Mouse (Mus musculus): ENCODE measurements around the gene Lyrm4. TPM values are rescaled to one million over a fixed set of nuclear protein-coding genes. Genes with fewer than 3 reads are reported as not detected.

Gene Lyrm4
- polyA plus RNA-seq, 1 experiment from 2014 or later: 31.6 TPM

GRCm38 (mm10) chr13:35949814-35950455 is 167.4 kb downstream of the Lyrm4 start:
- H3K4me1 ChIP-seq (ENCODE audit: control insufficient read depth in 2 of 2, insufficient read depth in 2 of 2, low read length in 2 of 2): no peaks in the 10 kb centered on the region
- no peak overlapping the region for H3K9ac ChIP-seq (ENCODE audit: low read length)
- no peak for ATAC-seq (ENCODE audit: insufficient number of reproducible peaks, insufficient read depth, low FRiP score, low read depth)
- no peak overlapping the region for H3K27ac ChIP-seq (replicated peaks in 1 of 2; ENCODE audit: control insufficient read depth in 1 of 2, insufficient read depth in 1 of 2, low read depth in 2 of 2, low read length in 2 of 2)
- no peaks in the 10 kb centered on the region for H3K27me3 ChIP-seq (ENCODE audit: control insufficient read depth, insufficient read depth, low read length)
- WGBS: 76% methylated on average over 17 of the region's 17 CpGs
- no peak overlapping the region for H3K4me2 ChIP-seq (ENCODE audit: low read length)
- no peak overlapping the region for H3K4me3 ChIP-seq (ENCODE audit: control insufficient read depth in 1 of 2, insufficient read depth in 1 of 2, low read depth in 1 of 2, low read length in 2 of 2)
- no peaks in the 10 kb centered on the region for H3K36me3 ChIP-seq (ENCODE audit: control insufficient read depth, insufficient read depth, low read length)
- H3K9me3 ChIP-seq (ENCODE audit: control insufficient read depth, low read length): peaks cover 3% of the 10 kb centered on the region; the same call in 1 of the 2 replicates

DNA sequence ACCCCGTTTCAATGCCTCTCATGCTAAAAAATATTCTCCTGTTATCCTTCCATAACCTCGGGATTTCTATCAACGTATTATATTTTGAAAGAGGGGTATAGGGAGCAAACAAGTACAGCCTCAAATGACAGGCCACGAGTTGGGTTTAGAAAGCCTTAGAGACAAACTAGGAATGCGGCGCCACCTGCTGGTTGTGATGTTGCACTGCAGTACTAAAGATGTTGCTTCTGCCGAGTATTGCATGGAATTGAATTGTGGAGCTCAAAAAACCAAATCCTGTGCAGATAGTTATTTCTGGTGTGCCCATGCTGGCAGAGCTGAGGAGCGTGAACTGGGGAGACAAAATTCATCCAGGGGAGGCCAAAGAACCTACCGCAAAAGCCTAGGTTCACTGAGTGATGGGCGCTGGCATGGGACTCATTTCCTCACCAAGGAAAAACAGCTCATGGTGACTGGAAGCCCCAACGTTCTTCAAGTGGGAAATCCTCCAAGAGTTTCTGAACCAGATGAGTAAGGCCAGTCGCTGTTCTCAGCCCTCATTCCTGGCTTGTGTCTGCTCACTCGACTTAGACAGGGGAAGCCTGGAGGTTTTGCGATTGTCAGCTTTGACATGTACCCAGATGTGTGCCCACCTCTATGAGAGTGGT is 169.8 kb downstream of the Lyrm4 start:
- H3K27me3 ChIP-seq (ENCODE audit: control insufficient read depth, insufficient read depth, low read length): no peaks in the 10 kb centered on the region
- no peak overlapping the region; the same call in 1 of the 2 replicates for H3K4me2 ChIP-seq (ENCODE audit: low read length)
- no peak overlapping the region for H3K27ac ChIP-seq (replicated peaks in 1 of 2; ENCODE audit: control insufficient read depth in 1 of 2, insufficient read depth in 1 of 2, low read depth in 2 of 2, low read length in 2 of 2)
- H3K9ac ChIP-seq (ENCODE audit: low read length): no peak overlapping the region
- no peaks in the 10 kb centered on the region for H3K4me1 ChIP-seq (ENCODE audit: control insufficient read depth in 2 of 2, insufficient read depth in 2 of 2, low read length in 2 of 2)
- peaks cover 3% of the 10 kb centered on the region; the same call in 1 of the 2 replicates for H3K9me3 ChIP-seq (ENCODE audit: control insufficient read depth, low read length)
- no peak overlapping the region for H3K4me3 ChIP-seq (ENCODE audit: control insufficient read depth in 1 of 2, insufficient read depth in 1 of 2, low read depth in 1 of 2, low read length in 2 of 2)
- 18% methylated on average over 14 of the region's 14 CpGs for WGBS
- ATAC-seq (ENCODE audit: insufficient number of reproducible peaks, insufficient read depth, low FRiP score, low read depth): no peak
- H3K36me3 ChIP-seq (ENCODE audit: control insufficient read depth, insufficient read depth, low read length): no peaks in the 10 kb centered on the region

GRCm38 (mm10) chr13:35946659-35947353 is 170.5 kb downstream of the Lyrm4 start:
- no peaks in the 10 kb centered on the region for H3K4me1 ChIP-seq (ENCODE audit: control insufficient read depth in 2 of 2, insufficient read depth in 2 of 2, low read length in 2 of 2)
- ATAC-seq (ENCODE audit: insufficient number of reproducible peaks, insufficient read depth, low FRiP score, low read depth): no peak
- H3K9ac ChIP-seq (ENCODE audit: low read length): no peak overlapping the region
- no peak overlapping the region for H3K4me2 ChIP-seq (ENCODE audit: low read length)
- H3K4me3 ChIP-seq (ENCODE audit: control insufficient read depth in 1 of 2, insufficient read depth in 1 of 2, low read depth in 1 of 2, low read length in 2 of 2): no peak overlapping the region
- no peaks in the 10 kb centered on the region for H3K36me3 ChIP-seq (ENCODE audit: control insufficient read depth, insufficient read depth, low read length)
- no peak overlapping the region for H3K27ac ChIP-seq (replicated peaks in 1 of 2; ENCODE audit: control insufficient read depth in 1 of 2, insufficient read depth in 1 of 2, low read depth in 2 of 2, low read length in 2 of 2)
- no peaks in the 10 kb centered on the region for H3K27me3 ChIP-seq (ENCODE audit: control insufficient read depth, insufficient read depth, low read length)
- peaks cover 2% of the 10 kb centered on the region; the same call in 1 of the 2 replicates for H3K9me3 ChIP-seq (ENCODE audit: control insufficient read depth, low read length)
- 71% methylated on average over 19 of the region's 20 CpGs for WGBS

- no peaks in the 10 kb centered on the region for H3K4me1 ChIP-seq (ENCODE audit: control insufficient read depth in 2 of 2, insufficient read depth in 2 of 2, low read length in 2 of 2)
- H3K27ac ChIP-seq (replicated peaks in 1 of 2; ENCODE audit: control insufficient read depth in 1 of 2, insufficient read depth in 1 of 2, low read depth in 2 of 2, low read length in 2 of 2): no peak overlapping the region
- no peak overlapping the region for H3K9ac ChIP-seq (ENCODE audit: low read length)
- H3K4me2 ChIP-seq (ENCODE audit: low read length): no peak overlapping the region
- no peaks in the 10 kb centered on the region for H3K36me3 ChIP-seq (ENCODE audit: control insufficient read depth, insufficient read depth, low read length)
- no peaks in the 10 kb centered on the region for H3K27me3 ChIP-seq (ENCODE audit: control insufficient read depth, insufficient read depth, low read length)
- WGBS: 80% methylated on average over 5 of the region's 5 CpGs
- no peaks in the 10 kb centered on the region for H3K9me3 ChIP-seq (ENCODE audit: control insufficient read depth, low read length)
- no peak for ATAC-seq (ENCODE audit: insufficient number of reproducible peaks, insufficient read depth, low FRiP score, low read depth)
- H3K4me3 ChIP-seq (ENCODE audit: control insufficient read depth in 1 of 2, insufficient read depth in 1 of 2, low read depth in 1 of 2, low read length in 2 of 2): no peak overlapping the region
Measured at GRCm38 (mm10) chr13:35940934-35941333, 176.4 kb downstream of the Lyrm4 start.

- 60% methylated on average over 18 of the region's 18 CpGs for WGBS
- ATAC-seq (ENCODE audit: insufficient number of reproducible peaks, insufficient read depth, low FRiP score, low read depth): no peak
Measured at GRCm38 (mm10) chr13:35939871-35940665, 177.3 kb downstream of the Lyrm4 start.

DNA sequence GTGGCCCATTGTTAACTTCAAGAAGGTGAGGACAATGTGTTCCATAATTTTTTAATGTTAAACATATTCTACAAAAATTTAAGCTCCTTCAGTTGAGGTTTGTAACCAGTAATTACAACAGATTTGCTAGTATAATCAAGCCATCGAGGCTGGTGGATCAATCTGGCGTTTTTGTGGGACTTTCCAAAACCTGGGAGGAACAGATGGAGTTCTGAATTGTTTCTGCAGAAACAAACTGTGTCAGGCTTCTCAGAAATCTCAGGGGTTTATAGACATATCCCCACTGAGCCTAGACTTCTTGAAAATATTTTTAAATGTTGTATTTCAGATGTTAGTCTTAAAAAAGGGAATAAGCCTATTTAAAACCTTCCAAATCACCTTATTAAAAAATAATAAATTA is 179.3 kb downstream of the Lyrm4 start:
- Histone ChIP-seq H3K27me3 (ENCODE audit: control insufficient read depth, insufficient read depth, low read length) (no peaks in the 10 kb centered on the region), H3K27ac (replicated peaks in 1 of 2; ENCODE audit: control insufficient read depth in 1 of 2, insufficient read depth in 1 of 2, low read depth in 2 of 2, low read length in 2 of 2) (no peak overlapping the region), H3K36me3 (ENCODE audit: control insufficient read depth, insufficient read depth, low read length) (no peaks in the 10 kb centered on the region), H3K9ac (ENCODE audit: low read length) (no peak overlapping the region), H3K9me3 (ENCODE audit: control insufficient read depth, low read length) (peaks cover 14% of the 10 kb centered on the region), H3K4me1 (ENCODE audit: control insufficient read depth in 2 of 2, insufficient read depth in 2 of 2, low read length in 2 of 2) (no peaks in the 10 kb centered on the region), H3K4me2 (ENCODE audit: low read length) (no peak overlapping the region), H3K4me3 (ENCODE audit: control insufficient read depth in 1 of 2, insufficient read depth in 1 of 2, low read depth in 1 of 2, low read length in 2 of 2) (no peak overlapping the region)
- ATAC-seq (ENCODE audit: insufficient number of reproducible peaks, insufficient read depth, low FRiP score, low read depth): no peak
- 76% methylated on average over 2 of the region's 2 CpGs for WGBS

More at GRCm38 (mm10) chr13:35939871-35940665, 177.3 kb downstream of the Lyrm4 start:
- H3K27ac ChIP-seq (replicated peaks in 1 of 2; ENCODE audit: control insufficient read depth in 1 of 2, insufficient read depth in 1 of 2, low read depth in 2 of 2, low read length in 2 of 2): no peak overlapping the region
- no peaks in the 10 kb centered on the region for H3K27me3 ChIP-seq (ENCODE audit: control insufficient read depth, insufficient read depth, low read length)
- no peaks in the 10 kb centered on the region for H3K4me1 ChIP-seq (ENCODE audit: control insufficient read depth in 2 of 2, insufficient read depth in 2 of 2, low read length in 2 of 2)
- H3K9ac ChIP-seq (ENCODE audit: low read length): no peak overlapping the region
- H3K36me3 ChIP-seq (ENCODE audit: control insufficient read depth, insufficient read depth, low read length): no peaks in the 10 kb centered on the region
- peaks cover 4% of the 10 kb centered on the region for H3K9me3 ChIP-seq (ENCODE audit: control insufficient read depth, low read length)
- no peak overlapping the region for H3K4me3 ChIP-seq (ENCODE audit: control insufficient read depth in 1 of 2, insufficient read depth in 1 of 2, low read depth in 1 of 2, low read length in 2 of 2)
- no peak overlapping the region for H3K4me2 ChIP-seq (ENCODE audit: low read length)
